Mouse (Mus musculus) brain, embryonic 14.5 days (tissue): ENCODE measurements around the gene Cpne4. TPM values are rescaled to one million over a fixed set of nuclear protein-coding genes. Genes with fewer than 3 reads are reported as not detected.

ENCODE experiments used
- DNase-seq: peaks from one replicate; pipeline ENCODE4 v3.0.0-alpha.2; 2011; ENCODE audit warnings: low read depth
- CTCF ChIP-seq: fragments of 200-500 bp; IDR thresholded peaks from 2 replicates; pipeline ENCODE4 v1.5.1; 2012; ENCODE audit warnings: inconsistent platforms, mild to moderate bottlenecking, moderate library complexity, borderline replicate concordance; ENCODE audit not compliant: insufficient read depth, insufficient read length; ENCODE audit errors: extremely low read depth
- POLR2A ChIP-seq: fragments of 200-500 bp; IDR thresholded peaks from 2 replicates; pipeline ENCODE4 v1.6.1; 2012; ENCODE audit warnings: mild to moderate bottlenecking, inconsistent platforms, borderline replicate concordance; ENCODE audit not compliant: poor library complexity, insufficient read depth, insufficient read length, severe bottlenecking; ENCODE audit errors: extremely low read depth
- polyA plus RNA-seq: library from polyadenylated mRNA; depleted of rRNA; stranded (reverse); fragments of >200 nt; gene quantifications from 2 replicates; pipeline ENCODE4 v1.2.3, GENCODE M21; 2012

The Cpne4 gene
- polyA plus RNA-seq, 1 experiment: 9.1 TPM

DNA sequence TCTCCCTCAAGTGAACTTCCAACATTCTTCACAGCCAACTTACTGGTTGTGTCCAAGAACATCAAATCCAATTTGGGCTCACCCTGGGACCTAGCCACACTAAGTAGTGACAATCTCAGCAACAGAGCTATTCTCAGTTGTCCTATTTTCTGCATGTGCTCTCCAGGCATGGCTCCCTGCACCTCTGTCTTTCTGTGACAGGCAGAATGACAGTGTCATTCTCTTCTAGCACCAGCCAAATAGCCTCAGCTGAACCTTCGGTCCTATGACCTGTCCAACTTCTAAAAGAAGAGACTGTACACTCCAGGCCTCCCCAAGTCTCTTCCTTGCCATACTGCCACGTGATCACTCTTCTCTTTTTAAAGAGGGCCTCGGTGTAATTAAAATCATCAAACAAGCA lies 481.2 kb downstream of the Cpne4 start:
- DNase-seq: no peak
- TF ChIP-seq POLR2A (no peak), CTCF (no peak)

DNA sequence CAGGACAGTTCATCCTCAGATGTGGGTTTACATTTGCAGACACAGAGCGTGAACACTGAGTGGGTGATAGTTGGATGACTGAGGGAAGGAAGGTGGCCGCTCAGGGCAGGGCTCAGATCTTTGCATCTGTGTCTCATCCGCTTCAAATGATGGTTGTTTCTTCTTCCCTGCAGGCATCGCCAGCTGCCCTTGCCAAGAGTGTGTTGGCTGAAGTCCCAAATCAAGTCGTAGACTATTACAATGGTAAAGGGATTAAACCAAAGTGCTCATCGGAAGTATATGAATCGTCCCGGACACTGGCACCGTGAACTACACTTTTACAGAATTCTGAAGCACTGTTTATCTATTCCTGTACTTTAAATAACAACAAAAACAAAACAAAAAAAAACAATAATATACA lies 485.5 kb downstream of the Cpne4 start:
- DNase-seq: peak; percentile 57
- TF ChIP-seq CTCF: no peak
- no peak for TF ChIP-seq POLR2A

DNA sequence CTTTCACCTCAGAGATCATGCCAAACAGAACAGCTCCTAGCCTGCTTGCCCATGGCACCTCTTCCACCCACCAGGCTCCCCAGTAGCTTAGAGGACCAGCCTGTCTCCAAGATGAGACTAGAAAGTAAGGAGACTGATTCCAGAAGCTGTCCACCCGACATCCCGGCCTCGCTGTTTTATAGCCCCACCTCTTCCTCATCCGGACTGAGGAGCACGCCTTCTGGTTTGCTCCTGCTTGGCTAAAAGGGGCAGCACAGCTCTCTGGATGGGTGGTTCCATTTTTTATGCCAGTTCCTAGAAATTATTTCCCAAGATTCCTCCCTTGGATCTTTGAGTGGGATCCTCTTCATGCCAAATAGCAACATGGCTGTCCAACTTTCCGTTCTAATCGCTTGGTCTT lies 486.6 kb downstream of the Cpne4 start:
- DNase-seq: no peak
- TF ChIP-seq CTCF: no peak
- TF ChIP-seq POLR2A: no peak

DNA sequence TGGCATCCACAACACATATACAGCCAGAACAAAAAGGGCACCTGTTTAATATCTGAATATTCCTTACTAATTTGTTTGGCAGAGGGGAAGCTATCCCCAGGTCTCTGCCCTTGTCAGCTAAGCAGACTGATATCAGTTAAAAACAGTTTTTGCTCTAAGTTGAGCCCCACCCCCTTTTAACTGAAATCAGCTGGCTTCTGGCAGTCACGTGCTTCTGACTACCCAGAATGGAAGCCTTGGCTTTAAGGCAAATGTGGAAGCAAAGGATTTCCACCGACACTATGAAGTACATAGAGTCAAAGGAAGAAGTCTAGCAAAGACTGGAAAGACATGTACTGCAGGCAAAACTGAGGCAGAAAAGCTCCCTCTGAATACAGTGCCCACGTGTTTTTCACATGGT lies 490.8 kb downstream of the Cpne4 start:
- DNase-seq: no peak
- no peak for TF ChIP-seq POLR2A
- no peak for TF ChIP-seq CTCF

DNA sequence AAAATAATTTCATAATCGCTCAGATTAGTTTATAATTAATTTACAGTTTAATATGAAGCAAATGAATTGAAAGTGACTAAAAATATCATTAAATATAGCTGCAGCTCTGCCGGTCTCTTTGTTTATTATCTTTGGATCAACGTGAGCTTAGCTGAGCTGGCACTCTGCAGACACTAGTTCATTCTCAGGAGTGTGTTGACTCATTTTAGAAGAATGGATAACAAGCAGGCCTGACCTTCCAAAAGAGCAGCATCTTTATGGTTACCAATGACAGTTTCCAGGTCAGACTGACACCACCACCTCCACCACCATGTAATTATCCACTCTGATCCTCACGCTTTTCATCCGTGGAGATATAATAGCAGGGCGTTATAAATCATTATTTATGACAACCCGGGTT lies 498.9 kb downstream of the Cpne4 start:
- no peak for DNase-seq
- TF ChIP-seq CTCF (no peak), POLR2A (no peak)

DNA sequence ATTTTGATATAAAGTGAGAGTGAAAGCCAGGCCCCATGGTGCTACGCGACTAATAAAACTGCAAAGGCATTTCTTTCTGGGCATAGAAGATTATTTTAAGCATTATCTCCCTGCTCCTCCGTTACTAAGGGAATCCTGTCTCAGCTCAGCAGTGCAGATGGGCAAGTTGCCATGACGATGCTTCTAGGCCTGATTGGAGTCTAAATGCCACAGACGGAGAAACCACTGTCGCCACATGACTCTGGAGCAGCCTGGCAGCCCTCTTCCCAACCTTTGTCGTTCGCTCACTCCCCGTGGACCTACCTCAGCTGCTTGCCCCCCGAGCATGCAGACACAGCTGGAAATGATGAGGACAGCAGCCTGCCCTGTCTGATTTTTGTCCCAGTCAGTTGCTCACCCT lies 501.3 kb downstream of the Cpne4 start:
- DNase-seq: peak; percentile 86
- no peak for TF ChIP-seq POLR2A
- TF ChIP-seq CTCF: no peak

DNA sequence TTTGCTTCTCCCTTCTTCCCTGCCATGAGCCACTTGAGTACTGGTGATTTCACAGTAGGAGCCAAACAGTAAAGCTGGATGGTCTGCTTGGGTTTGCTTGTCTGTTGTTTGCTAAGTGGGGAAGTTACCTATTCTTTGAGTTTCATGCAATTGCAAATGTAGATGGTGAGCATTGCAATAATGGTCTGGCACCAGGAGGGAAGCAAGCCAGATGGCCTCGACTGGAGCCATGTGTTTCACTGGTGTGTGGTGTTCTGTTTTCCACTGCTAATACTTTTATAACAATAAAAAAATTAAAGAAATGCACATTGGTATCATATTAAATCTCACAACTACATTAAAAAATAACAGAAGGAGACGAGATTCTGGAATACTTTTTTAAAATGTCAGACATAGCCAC lies 502.6 kb downstream of the Cpne4 start:
- DNase-seq: no peak
- TF ChIP-seq POLR2A: no peak
- no peak for TF ChIP-seq CTCF

DNA sequence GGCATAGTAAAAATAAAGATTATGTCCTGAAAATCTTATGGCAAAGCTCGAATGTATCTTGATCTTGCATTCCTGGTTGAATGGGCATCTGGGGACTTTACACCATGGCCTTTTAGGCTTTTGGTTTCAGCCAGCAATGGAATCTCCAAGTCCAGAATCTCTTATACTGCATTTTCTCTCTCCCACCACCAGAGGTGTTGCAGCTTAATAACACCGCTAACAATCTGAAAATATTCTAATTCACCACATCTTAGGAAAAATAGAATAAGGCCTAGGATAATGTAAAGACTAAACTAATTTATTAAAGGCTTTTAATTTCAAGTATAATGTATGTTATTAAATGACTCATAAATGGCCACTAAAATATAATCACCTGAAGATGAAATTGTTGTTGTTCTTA lies 503.2 kb downstream of the Cpne4 start:
- no peak for DNase-seq
- TF ChIP-seq CTCF: no peak
- no peak for TF ChIP-seq POLR2A

DNA sequence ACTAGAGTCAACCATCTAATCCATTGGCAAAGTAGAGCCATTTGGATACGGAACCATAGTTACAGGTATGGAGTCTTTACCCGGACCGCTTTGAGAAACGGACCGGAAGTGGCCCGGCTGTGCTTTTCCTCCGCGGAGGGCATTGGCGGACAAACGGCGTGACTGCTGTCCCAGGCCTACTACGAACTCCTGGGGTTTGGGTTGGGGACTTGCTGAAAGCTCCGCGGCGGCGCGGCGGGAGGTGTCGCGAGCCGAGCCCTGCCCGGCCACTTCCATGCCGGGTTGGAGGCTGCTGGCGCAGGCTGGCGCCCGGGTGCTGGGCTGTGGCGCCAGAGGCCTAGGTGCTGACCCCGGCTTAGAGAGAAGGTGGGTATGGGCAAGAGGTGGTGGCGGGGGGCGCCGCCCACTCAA lies 506.1 kb downstream of the Cpne4 start, which contains the start of gene Mrpl3:
Gene Mrpl3 (plus strand): TSS at position 93 of the 411 bp plus-strand sequence.
- TF ChIP-seq POLR2A: peak; percentile 20; the same call in 1 of the 2 replicates
- no peak for TF ChIP-seq CTCF

DNA sequence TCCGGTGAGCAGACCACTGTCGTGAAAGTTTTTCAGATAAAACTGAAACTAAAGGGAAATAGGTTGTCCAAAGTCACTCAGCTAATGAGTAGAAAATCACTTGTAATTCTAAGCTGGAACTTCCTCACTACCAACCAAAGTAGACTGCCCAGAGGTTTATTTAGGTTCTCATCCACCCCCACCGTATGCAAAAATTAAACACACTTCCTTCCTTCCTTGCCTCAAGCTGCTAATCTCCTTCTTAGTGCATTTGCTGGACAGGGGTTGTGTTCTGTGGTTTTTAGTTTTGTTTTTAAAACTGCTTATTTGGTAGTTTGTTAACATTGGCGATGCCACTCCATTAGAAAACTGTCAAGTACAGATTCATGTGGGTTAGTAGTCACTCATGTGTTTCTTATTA lies 506.7 kb downstream of the Cpne4 start:
- DNase-seq: no peak
- TF ChIP-seq CTCF (no peak), POLR2A (no peak)

More for the DNA sequence above, 506.1 kb downstream of the Cpne4 start, which contains the start of gene Mrpl3:
- peak; percentile 93 for DNase-seq

DNA sequence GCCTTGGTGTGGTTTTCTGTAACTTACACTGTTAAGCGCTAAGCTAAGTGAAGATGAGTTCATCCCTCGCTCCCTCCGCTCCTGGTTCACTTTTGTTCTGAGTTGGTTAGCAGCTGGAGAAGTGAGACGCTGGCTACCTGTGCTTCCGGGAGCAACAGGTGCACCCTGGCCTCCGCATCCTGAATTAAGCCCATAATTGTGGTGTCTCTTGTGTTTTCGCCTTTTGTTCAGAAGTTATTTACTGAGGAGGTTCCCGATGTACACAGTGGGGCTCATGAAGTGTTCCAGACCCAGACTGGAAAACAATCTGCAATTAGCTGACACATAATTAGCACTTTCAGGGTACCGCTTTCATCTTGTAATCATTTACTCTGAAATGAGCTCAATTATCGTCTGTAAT lies 522.0 kb downstream of the Cpne4 start:
- peak; percentile 39 for DNase-seq
- TF ChIP-seq POLR2A (no peak), CTCF (no peak)

DNA sequence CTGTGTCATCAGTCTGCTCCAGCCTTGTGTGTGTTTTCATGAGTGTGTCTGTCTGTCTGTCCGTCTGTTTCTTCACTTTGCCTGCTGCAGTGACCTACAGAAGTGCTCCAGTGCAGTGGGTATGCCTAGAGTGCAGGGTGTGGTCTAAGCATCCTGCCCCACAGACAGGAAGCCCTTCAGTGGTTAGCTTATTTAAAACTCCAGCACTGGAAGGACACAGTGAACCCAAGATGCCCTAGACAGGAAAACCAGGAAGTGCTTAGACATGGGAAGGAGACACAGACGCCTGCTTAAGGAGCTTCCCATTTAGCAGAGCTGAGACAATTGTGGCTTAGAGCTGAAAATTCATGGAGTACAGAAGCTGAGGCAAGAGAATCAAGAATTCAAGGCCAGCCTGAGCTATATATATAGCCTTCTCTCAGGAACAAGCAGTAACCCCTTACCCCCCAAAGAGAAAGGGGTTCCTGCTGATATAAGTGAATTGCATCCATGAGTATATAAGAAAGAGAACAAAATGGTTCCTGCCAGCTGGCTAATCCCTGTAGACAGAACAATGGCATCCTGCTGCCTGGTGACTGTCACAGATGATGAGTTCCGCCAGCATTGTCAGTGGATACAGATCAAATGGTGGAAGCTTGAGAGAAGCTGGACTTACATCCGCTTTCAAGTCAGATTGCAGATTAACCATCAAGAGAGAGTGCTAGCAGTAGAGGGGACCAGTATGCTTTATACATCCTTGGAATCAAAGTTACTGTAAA lies 526.1 kb downstream of the Cpne4 start:
- no peak for TF ChIP-seq POLR2A
- TF ChIP-seq CTCF: no peak

More for the DNA sequence above, 526.1 kb downstream of the Cpne4 start:
- peak; percentile 15 for DNase-seq
